Mouse (Mus musculus) MEL (cell line): Measurements from ENCODE around the gene Gtf3c6. TPM values are rescaled to one million over a fixed set of nuclear protein-coding genes. Genes with fewer than 3 reads are reported as not detected.

ENCODE experiments used
- DNase-seq: peaks from one replicate; pipeline ENCODE4 v3.0.0; 2011; ENCODE audit warnings: low read depth, low spot score
- H3K27ac ChIP-seq: 2 replicates; pipeline ENCODE4 v1.5.1; 2012; ENCODE audit warnings: low read depth, mild to moderate bottlenecking, control low read depth, low read length, moderate library complexity; ENCODE audit not compliant: control insufficient read depth
- H3K27me3 ChIP-seq, 2 experiments: fragments of 150-350 bp in 1 of 2; sonication (generic) in 1 of 2; 2 replicates each; pipeline ENCODE4 v1.6.1; 2012; ENCODE audit warnings: low read length in 2 of 2, mild to moderate bottlenecking in 2 of 2, improper control_type of control experiment in 1 of 2, moderate library complexity in 1 of 2; ENCODE audit not compliant: insufficient read depth in 2 of 2, control insufficient read depth in 1 of 2
- H3K36me3 ChIP-seq, 2 experiments: 2 replicates each; pipeline ENCODE4 v1.6.1; 2012 to 2014; ENCODE audit warnings: low read length in 2 of 2, improper control_type of control experiment in 1 of 2, inconsistent platforms in 1 of 2, mild to moderate bottlenecking in 1 of 2; ENCODE audit not compliant: insufficient read depth in 2 of 2, control insufficient read depth in 1 of 2
- H3K4me1 ChIP-seq, 2 experiments: fragments of 150-350 bp in 1 of 2; sonication (generic) in 1 of 2; 2 replicates each; pipeline ENCODE4 v1.6.1; 2012; ENCODE audit warnings: low read length in 2 of 2, improper control_type of control experiment in 1 of 2, mild to moderate bottlenecking in 1 of 2; ENCODE audit not compliant: insufficient read depth in 2 of 2, control insufficient read depth in 1 of 2
- H3K4me3 ChIP-seq, 2 experiments: fragments of 150-350 bp in 1 of 2; sonication (generic) in 1 of 2; 2 replicates each; pipeline ENCODE4 v1.5.1; 2012; ENCODE audit warnings: low read depth in 2 of 2, low read length in 2 of 2, mild to moderate bottlenecking in 2 of 2, moderate library complexity in 2 of 2, control low read depth in 1 of 2, improper control_type of control experiment in 1 of 2; ENCODE audit not compliant: control insufficient read depth in 1 of 2, insufficient read depth in 1 of 2
- H3K79me2 ChIP-seq: 2 replicates; pipeline ENCODE4 v1.6.1; 2012; ENCODE audit warnings: mild to moderate bottlenecking, low read length, moderate library complexity; ENCODE audit not compliant: control insufficient read depth, poor library complexity, insufficient read depth
- H3K9ac ChIP-seq: 2 replicates; pipeline ENCODE4 v1.6.1; 2012; ENCODE audit warnings: low read depth, mild to moderate bottlenecking, control low read depth, low read length, moderate library complexity; ENCODE audit not compliant: control insufficient read depth, poor library complexity, severe bottlenecking
- H3K9me3 ChIP-seq: fragments of 150-350 bp; sonication (generic); replicated peaks from 2 replicates; pipeline ENCODE4 v1.6.1; 2012; ENCODE audit warnings: mild to moderate bottlenecking, low read length, improper control_type of control experiment, moderate library complexity; ENCODE audit not compliant: insufficient read depth
- CHD1 ChIP-seq: IDR thresholded peaks from 2 replicates; pipeline ENCODE4 v1.6.1; 2012; ENCODE audit warnings: low read depth, mild to moderate bottlenecking, inconsistent platforms, low read length, improper control_type of control experiment
- CHD2 ChIP-seq: IDR thresholded peaks from 2 replicates; pipeline ENCODE4 v1.6.1; 2011; ENCODE audit warnings: low read length, improper control_type of control experiment
- CTCF ChIP-seq, 3 experiments: IDR thresholded peaks in 2 of 3; conservative IDR thresholded peaks in 1 of 3; 2 replicates each; pipeline ENCODE4 v1.5.1; 2011 to 2012; ENCODE audit warnings: low read length in 3 of 3, low read depth in 2 of 3, mild to moderate bottlenecking in 2 of 3, improper control_type of control experiment in 1 of 3, inconsistent platforms in 1 of 3, mixed read lengths in 1 of 3, moderate library complexity in 1 of 3; ENCODE audit not compliant: control insufficient read depth in 1 of 3, insufficient read depth in 1 of 3, poor library complexity in 1 of 3, severe bottlenecking in 1 of 3
- E2F4 ChIP-seq: IDR thresholded peaks from 2 replicates; pipeline ENCODE4 v1.6.1; 2011; ENCODE audit warnings: low read depth, low read length, improper control_type of control experiment, borderline replicate concordance
- MAZ ChIP-seq: IDR thresholded peaks from 2 replicates; pipeline ENCODE4 v1.6.1; 2012; ENCODE audit warnings: low read depth, mild to moderate bottlenecking, inconsistent platforms, low read length, improper control_type of control experiment
- MEF2A ChIP-seq: IDR thresholded peaks from 2 replicates; pipeline ENCODE4 v1.6.1; 2014; ENCODE audit warnings: low read depth, mild to moderate bottlenecking, inconsistent platforms, low read length, improper control_type of control experiment; ENCODE audit not compliant: poor library complexity, insufficient replicate concordance, severe bottlenecking; ENCODE audit errors: extremely low read depth
- MYC ChIP-seq: IDR thresholded peaks from 2 replicates; pipeline ENCODE4 v1.6.1; 2011; ENCODE audit warnings: low read depth, mild to moderate bottlenecking, low read length, improper control_type of control experiment, moderate library complexity
- POLR2AphosphoS2 ChIP-seq: IDR thresholded peaks from 2 replicates; pipeline ENCODE4 v1.6.1; 2011; ENCODE audit warnings: low read length, improper control_type of control experiment
- POLR2AphosphoS5 ChIP-seq: IDR thresholded peaks from 2 replicates; pipeline ENCODE4 v1.6.1; 2012; ENCODE audit warnings: low read depth, borderline replicate concordance, mild to moderate bottlenecking, inconsistent platforms, low read length, moderate library complexity, mixed read lengths
- USF1 ChIP-seq: IDR thresholded peaks from 2 replicates; pipeline ENCODE4 v1.6.1; 2014; ENCODE audit warnings: low read depth, mild to moderate bottlenecking, inconsistent platforms, low read length, improper control_type of control experiment, moderate library complexity
- USF2 ChIP-seq, 2 experiments: IDR thresholded peaks; 2 replicates each; pipeline ENCODE4 v1.6.1; 2011 to 2012; ENCODE audit warnings: improper control_type of control experiment in 2 of 2, low read length in 2 of 2, borderline replicate concordance in 1 of 2, inconsistent platforms in 1 of 2, low read depth in 1 of 2, mild to moderate bottlenecking in 1 of 2; ENCODE audit not compliant: insufficient read depth in 1 of 2
- ZC3H11A ChIP-seq: IDR thresholded peaks from 2 replicates; pipeline ENCODE4 v1.6.1; 2012; ENCODE audit warnings: low read depth, mild to moderate bottlenecking, inconsistent platforms, low read length, improper control_type of control experiment
- ZKSCAN1 ChIP-seq: IDR thresholded peaks from 2 replicates; pipeline ENCODE4 v1.6.1; 2012; ENCODE audit warnings: low read depth, mild to moderate bottlenecking, inconsistent platforms, low read length, improper control_type of control experiment, moderate library complexity
- ZNF384 ChIP-seq: IDR thresholded peaks from 2 replicates; pipeline ENCODE4 v1.6.1; 2012; ENCODE audit warnings: low read depth, mild to moderate bottlenecking, inconsistent platforms, low read length, improper control_type of control experiment
- polyA plus RNA-seq, 2 experiments: library from polyadenylated mRNA; stranded (reverse) in 1 of 2; unstranded in 1 of 2; fragments of >175 nt in 1 of 2; fragments of >200 nt in 1 of 2; gene quantifications; 2 replicates each; pipeline versions ENCODE4 v1.2.1 to v1.2.4; 2012; ENCODE audit warnings: low replicate concordance in 2 of 2, low read depth in 1 of 2; ENCODE audit not compliant: insufficient read length in 2 of 2, insufficient read depth in 1 of 2, missing spikeins in 1 of 2
- total RNA-seq: library from RNA; depleted of rRNA; stranded (reverse); fragments of 300-350 nt; gene quantifications from 2 replicates; pipeline ENCODE4 v1.2.3, GENCODE M21; 2012

Gtf3c6 gene
- total and polyA plus RNA-seq, 3 experiments = 42.0 to 56.6 TPM; not detected in 1

GRCm38 (mm10) chr10:40273938-40274337 is 16.0 kb upstream of the Gtf3c6 start (continued):
- TF ChIP-seq MAZ = no peak
- no peak for TF ChIP-seq E2F4
- no peak for TF ChIP-seq ZKSCAN1
- TF ChIP-seq, all 39 proteins: peak for 8

DNA sequence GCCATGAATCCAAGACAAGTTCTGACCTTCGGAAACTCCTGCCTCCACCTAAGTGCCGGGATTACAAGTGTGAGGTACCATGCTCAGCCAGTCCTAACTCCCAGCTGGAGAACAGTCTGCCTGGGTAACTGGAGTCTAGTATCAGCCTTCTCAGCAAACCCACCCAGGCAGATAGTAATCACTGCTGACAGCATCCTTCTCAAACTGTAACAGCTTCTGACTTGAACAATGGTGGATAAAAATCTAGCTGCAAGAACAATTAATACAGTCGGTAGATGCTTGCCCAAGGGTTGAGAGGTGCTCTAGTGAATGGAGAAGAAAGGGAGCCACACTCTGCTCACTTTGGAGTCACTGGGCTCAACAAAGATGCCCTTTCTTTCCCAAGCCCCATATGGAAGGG is 13.3 kb upstream of the Gtf3c6 start:
- no peak overlapping the region for H3K4me3 ChIP-seq

DNA sequence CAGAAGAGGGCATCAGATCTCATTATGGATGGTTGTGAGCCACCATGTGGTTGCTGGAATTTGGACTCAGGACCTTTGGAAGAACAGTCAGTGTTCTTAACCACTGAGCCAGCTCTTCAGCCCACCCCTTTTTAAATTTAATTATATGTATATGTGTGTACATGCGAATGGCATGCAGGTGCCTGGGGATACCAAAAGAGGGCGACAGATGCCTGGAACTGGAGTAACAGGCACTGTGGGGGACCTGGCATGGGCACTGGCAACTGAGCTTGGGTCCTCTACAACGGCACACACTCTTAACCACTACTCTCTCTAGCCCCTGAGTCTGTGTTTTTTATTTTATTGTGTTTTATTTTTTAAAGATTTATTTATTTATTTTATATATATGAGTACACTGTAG is 7.0 kb upstream of the Gtf3c6 start:
- Histone ChIP-seq H3K27ac (no peak overlapping the region), H3K27me3 (no peaks in the 10 kb centered on the region), H3K36me3 (peaks cover 0 to 10% of the 10 kb centered on the region in 2 experiments; a peak in 2 of 4 replicates), H3K9me3 (no peaks in the 10 kb centered on the region), H3K79me2 (no peaks in the 10 kb centered on the region), H3K9ac (no peak overlapping the region), H3K4me3 (no peak overlapping the region), H3K4me1 (peaks cover 0 to 12% of the 10 kb centered on the region in 2 experiments; a peak in 2 of 4 replicates)
- peak in 2 of 3 experiments; percentile 38 to 63; a peak in 4 of 6 replicates for TF ChIP-seq CTCF (IDR thresholded peaks at IDR 0.05 in 2 of 3, conservative IDR thresholded peaks at IDR 0.05 in 1 of 3; ENCODE audit: control insufficient read depth in 1 of 3, insufficient read depth in 1 of 3, low read depth in 2 of 3, low read length in 3 of 3, poor library complexity in 1 of 3, severe bottlenecking in 1 of 3)
- no peak for TF ChIP-seq MYC
- DNase-seq = peak; percentile 50

More for the DNA sequence above, 13.3 kb upstream of the Gtf3c6 start:
- Histone ChIP-seq H3K9ac (no peak overlapping the region), H3K79me2 (no peaks in the 10 kb centered on the region), H3K27me3 (no peaks in the 10 kb centered on the region), H3K9me3 (no peaks in the 10 kb centered on the region), H3K4me1 (peaks cover 6 to 27% of the 10 kb centered on the region in 2 experiments), H3K27ac (no peak overlapping the region), H3K36me3 (peaks cover 0 to 16% of the 10 kb centered on the region in 2 experiments; a peak in 2 of 4 replicates)
- no peak for TF ChIP-seq ZNF384
- TF ChIP-seq CHD2 = no peak
- no peak for TF ChIP-seq POLR2AphosphoS2
- TF ChIP-seq MEF2A = no peak
- no peak for TF ChIP-seq ZC3H11A
- TF ChIP-seq POLR2AphosphoS5 = no peak
- TF ChIP-seq USF2 (IDR thresholded peaks at IDR 0.05; ENCODE audit: borderline replicate concordance in 1 of 2, insufficient read depth in 1 of 2, low read depth in 1 of 2, low read length in 2 of 2) = no peak
- TF ChIP-seq USF1 = no peak
- no peak for TF ChIP-seq CHD1
- TF ChIP-seq CTCF (IDR thresholded peaks at IDR 0.05 in 2 of 3, conservative IDR thresholded peaks at IDR 0.05 in 1 of 3; ENCODE audit: control insufficient read depth in 1 of 3, insufficient read depth in 1 of 3, low read depth in 2 of 3, low read length in 3 of 3, poor library complexity in 1 of 3, severe bottlenecking in 1 of 3) = no peak
- DNase-seq = no peak
